Mouse (Mus musculus): ENCODE measurements at regions not wholly inside any gene's neighbourhood (a gene's known extent, or its start where the extent isn't known, plus 50 kb on each side); places are given as distances from the start of the nearest gene placed in this dataset.

DNA sequence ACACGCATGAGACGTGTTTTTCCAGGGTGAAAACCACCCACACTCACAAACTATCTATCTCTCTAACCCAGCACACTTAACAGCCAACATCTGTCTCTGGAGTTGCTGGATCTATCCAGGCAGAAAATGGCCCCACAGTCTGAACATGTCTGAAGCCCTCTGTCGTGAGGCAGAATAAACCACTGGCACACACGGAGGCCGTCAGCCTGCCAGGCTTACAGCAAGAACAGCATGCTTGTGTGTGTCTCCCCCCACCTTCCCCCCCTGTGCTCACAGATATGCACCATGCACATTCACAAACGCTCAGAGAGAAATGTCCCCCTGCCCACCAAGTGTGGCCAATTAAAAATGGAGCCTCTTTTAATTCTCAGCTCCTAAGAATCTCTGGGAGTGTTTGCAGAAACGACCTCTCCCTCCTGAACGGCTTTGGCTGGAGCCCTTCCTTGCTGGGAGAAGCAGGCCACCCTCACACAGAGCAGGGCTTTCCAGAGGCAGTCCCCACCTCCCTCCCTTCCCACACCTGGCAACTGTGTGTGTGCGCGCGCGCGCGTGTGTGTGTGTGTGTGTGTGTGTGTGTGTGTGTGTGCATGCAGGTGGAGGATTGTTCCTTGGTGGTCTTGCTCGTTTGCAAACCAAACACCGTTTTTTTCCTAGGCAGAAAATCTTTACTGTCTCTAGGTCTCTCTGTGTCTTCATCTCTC, 88.7 kb downstream of the Edn3 start:
- H3K36me3 ChIP-seq, result no peaks in the 10 kb centered on the region
- 62% methylated on average over 16 of the region's 16 CpGs for WGBS (ENCODE audit: insufficient replicate concordance)
- no peak overlapping the region for H3K27ac ChIP-seq
- no peak overlapping the region for H3K9ac ChIP-seq
- H3K4me1 ChIP-seq (replicated peaks), result no peaks in the 10 kb centered on the region
- H3K4me3 ChIP-seq (replicated peaks), result no peak overlapping the region
- ATAC-seq (ENCODE audit: low read depth) (no peak), DNase-seq (no peak)
- no peaks in the 10 kb centered on the region for H3K27me3 ChIP-seq
- H3K9me3 ChIP-seq (replicated peaks), result no peaks in the 10 kb centered on the region
- H3K4me2 ChIP-seq, result no peak overlapping the region

DNA sequence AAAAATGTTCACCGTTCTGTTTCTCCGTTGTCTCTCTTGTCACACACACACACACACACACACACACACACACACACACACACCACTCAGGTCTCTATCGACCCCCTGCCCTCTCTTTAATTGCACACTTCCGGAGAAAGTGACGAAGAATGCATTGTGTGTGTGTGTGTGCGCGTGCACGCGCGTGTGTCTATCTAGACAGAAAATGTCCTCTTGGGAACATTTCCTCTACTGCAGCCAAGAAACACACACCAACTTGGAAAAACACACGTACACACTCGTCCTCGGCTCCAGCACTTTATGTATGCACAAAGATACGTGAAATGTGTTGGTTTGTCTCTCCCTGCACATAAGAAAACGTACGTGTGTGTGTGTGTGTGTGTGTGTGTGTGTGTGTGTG, 90.4 kb downstream of the Edn3 start:
- ATAC-seq (ENCODE audit: low read depth), result no peak
- 70% methylated on average over 16 of the region's 16 CpGs for WGBS (ENCODE audit: insufficient replicate concordance)

DNA sequence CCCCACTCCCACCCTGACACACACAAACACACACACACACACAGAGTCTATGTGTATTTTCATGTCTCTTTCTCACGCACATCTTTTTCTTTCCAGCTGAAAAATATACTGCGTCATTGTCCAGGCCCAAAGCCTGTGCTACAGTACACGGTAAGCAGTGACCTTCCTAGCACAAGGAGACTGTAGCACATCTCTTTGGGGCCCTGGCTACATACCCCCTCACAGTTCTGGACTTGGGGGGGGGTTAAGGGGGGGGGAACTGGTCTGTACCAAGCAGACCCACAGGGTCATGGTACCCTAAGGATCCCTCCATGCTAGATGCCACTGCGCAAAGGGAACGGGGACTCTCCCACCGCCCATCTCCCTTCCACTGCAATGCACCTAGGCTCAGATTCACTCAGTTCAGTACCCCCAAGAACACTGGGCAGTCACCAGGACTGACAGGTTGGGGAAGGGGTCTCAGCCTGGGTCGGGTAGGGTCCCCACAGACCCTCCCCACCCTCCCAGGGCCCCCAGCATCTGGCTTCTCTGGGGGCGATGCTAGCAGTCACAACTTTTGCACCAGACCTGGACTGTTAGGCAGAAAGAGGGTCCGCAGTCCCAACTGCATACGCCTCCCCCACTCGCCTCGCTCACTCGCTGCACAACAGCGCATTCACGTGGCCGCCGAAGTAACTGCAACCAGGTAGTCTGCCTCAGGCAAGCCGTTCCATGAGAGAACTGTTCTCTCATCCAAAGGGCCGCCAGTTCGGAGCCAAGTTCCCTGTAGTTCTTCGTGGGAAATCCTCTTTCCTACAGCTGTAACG, 91.3 kb downstream of the Edn3 start:
- ATAC-seq (ENCODE audit: low read depth), result peak; percentile 15; the same call in 1 of the 2 replicates

More for the DNA sequence above, 90.4 kb downstream of the Edn3 start:
- Histone ChIP-seq H3K27ac (no peak overlapping the region), H3K4me1 (replicated peaks) (no peaks in the 10 kb centered on the region), H3K9ac (no peak overlapping the region), H3K4me3 (replicated peaks) (no peak overlapping the region), H3K27me3 (no peaks in the 10 kb centered on the region), H3K36me3 (no peaks in the 10 kb centered on the region), H3K9me3 (replicated peaks) (no peaks in the 10 kb centered on the region), H3K4me2 (no peak overlapping the region)
- DNase-seq, result no peak

DNA sequence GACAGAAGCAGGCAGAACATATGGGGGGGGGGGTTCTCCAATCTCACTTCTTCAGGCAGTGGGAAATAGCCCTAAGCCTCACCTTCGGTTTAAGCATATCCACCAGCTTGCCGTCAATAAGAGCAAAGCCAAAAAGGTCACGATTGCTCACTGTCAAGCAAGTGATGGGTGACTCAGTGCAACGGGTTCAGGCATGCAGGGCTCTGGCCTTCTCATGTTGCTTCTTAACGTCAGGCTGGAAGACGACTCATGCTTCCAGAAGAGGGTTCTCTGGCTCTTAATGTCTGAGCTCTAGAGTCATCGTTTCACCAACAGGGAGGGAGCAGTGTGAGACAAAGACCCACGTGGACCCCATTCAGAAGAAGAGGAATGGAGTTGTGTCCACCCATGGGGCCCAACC, 93.4 kb downstream of the Edn3 start:
- Histone ChIP-seq H3K36me3 (no peaks in the 10 kb centered on the region), H3K9me3 (replicated peaks) (no peaks in the 10 kb centered on the region), H3K4me3 (replicated peaks) (no peak overlapping the region), H3K27me3 (no peaks in the 10 kb centered on the region), H3K27ac (no peak overlapping the region), H3K4me2 (no peak overlapping the region), H3K9ac (no peak overlapping the region), H3K4me1 (replicated peaks) (no peaks in the 10 kb centered on the region)
- no peak for ATAC-seq (ENCODE audit: low read depth)
- no peak for DNase-seq
- 54% methylated on average over 8 of the region's 8 CpGs for WGBS (ENCODE audit: insufficient replicate concordance)

More for the DNA sequence above, 91.3 kb downstream of the Edn3 start:
- DNase-seq, result peak; percentile 19
- 17% methylated on average over 22 of the region's 22 CpGs for WGBS (ENCODE audit: insufficient replicate concordance)
- Histone ChIP-seq H3K27me3 (no peaks in the 10 kb centered on the region), H3K4me3 (replicated peaks) (no peak overlapping the region), H3K4me2 (no peak overlapping the region), H3K9me3 (replicated peaks) (no peaks in the 10 kb centered on the region), H3K4me1 (replicated peaks) (no peaks in the 10 kb centered on the region), H3K36me3 (no peaks in the 10 kb centered on the region), H3K9ac (no peak overlapping the region), H3K27ac (no peak overlapping the region)

DNA sequence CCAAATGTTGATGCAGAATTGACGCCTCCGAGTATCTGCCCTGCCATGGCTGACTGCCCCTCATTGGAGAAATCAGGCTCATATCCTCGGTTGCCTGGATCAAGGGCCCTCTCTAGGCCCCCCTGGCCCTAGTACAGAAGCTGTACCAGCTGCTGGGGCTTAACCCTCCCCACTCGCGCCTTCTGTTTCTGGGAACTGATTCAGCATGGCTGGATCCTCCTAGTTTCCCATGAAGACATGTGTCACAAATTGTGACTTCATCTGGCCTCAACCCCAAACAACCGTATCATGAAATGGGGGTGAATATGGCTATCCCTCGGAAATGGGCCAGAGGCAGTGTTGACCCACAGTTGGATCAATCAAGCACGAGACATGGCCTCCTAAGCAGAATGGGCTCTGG, 95.1 kb downstream of the Edn3 start:
- 71% methylated on average over 8 of the region's 8 CpGs for WGBS (ENCODE audit: insufficient replicate concordance)
- Histone ChIP-seq H3K9me3 (replicated peaks) (no peaks in the 10 kb centered on the region), H3K9ac (no peak overlapping the region), H3K4me3 (replicated peaks) (no peak overlapping the region), H3K27me3 (no peaks in the 10 kb centered on the region), H3K27ac (no peak overlapping the region), H3K36me3 (no peaks in the 10 kb centered on the region), H3K4me1 (replicated peaks) (no peaks in the 10 kb centered on the region), H3K4me2 (no peak overlapping the region)
- ATAC-seq (ENCODE audit: low read depth) (no peak), DNase-seq (no peak)

DNA sequence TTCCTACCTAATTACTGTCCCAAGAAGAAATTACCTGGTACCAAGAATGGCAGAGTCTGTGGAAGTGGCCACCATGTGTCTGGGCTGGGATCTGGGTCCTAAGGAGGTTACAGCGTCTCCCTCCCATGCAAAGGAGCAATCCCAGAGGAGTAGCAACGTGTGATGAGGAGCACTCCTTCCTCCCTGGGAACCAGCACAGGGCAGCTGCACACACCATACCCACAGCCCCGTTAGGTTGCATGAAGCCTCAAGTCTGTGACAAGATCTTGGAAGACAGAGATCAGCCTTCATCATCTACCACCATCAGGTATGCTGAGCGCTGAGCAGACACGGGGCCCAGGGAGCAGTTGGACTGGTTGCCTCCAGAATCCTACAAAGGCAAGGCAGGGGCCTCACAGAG, 95.7 kb downstream of the Edn3 start:
- H3K9ac ChIP-seq, result no peak overlapping the region
- 76% methylated on average over 5 of the region's 5 CpGs for WGBS (ENCODE audit: insufficient replicate concordance)
- H3K4me2 ChIP-seq, result no peak overlapping the region
- H3K36me3 ChIP-seq, result no peaks in the 10 kb centered on the region
- no peaks in the 10 kb centered on the region for H3K27me3 ChIP-seq
- no peaks in the 10 kb centered on the region for H3K4me1 ChIP-seq (replicated peaks)
- ATAC-seq (ENCODE audit: low read depth), result no peak
- no peak overlapping the region for H3K4me3 ChIP-seq (replicated peaks)
- DNase-seq, result no peak
- H3K9me3 ChIP-seq (replicated peaks), result no peaks in the 10 kb centered on the region
- no peak overlapping the region for H3K27ac ChIP-seq

DNA sequence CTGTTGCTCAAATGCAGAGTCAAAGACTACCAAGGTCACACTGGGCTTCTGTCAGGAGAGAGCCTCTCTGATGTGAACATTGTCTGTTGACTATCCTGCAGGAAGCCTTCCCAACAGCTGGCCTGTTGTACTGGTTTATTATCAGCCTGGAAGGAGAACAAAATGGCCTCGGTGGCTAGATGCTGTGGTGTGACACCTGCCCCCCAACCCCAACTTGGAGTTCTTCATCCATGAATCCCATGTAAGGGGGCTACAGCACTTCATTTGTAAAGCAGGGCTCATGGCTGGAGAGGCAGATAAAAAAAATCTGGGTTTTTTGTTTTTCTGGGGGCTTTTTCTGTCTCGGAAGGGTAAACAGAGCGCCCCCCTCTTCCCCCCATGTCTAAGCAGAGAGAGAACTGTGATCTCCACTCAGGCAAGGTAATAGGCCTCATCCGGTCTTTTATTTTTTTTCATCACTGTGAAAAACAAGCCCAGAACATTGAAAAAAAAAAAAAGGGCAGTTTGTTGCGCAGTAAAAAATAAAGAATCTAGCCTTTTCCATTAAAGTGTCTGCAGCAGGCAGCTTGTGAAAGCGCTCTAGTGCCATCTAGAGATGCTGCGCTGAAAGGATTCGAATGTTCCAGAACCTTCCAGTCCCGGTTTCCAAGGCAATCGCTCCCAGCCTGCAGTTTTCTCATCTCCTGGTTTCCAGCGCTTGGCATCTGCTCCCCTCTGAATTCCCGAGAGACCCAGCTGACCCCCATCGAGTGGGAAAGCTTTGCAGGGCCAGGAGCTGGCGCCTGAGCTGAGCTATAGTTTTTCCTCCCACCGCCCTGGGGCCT, 97.8 kb downstream of the Edn3 start:
- H3K4me3 ChIP-seq (replicated peaks), result no peak overlapping the region

DNA sequence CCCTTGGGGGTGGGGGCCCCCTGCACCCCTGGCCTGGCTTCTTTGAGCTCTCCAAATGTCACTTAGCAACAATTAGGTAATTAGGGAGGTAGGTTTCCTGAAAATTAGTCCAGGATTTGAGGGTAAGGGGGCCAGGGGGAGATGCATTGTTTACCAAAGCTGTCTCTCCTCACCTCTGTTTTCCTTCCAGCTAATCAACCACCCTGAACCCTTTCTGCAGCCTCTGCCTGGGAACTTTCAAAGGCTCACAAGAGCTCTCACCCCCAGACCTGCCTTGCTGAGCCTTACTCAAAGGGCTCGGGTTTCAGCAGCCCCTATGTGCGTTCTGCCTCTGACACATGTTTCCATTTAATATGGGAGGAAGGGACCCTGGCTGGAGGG, 98.4 kb downstream of the Edn3 start:
- Histone ChIP-seq H3K9me3 (replicated peaks) (no peaks in the 10 kb centered on the region), H3K4me1 (replicated peaks) (no peaks in the 10 kb centered on the region), H3K9ac (no peak overlapping the region), H3K27me3 (no peaks in the 10 kb centered on the region), H3K36me3 (no peaks in the 10 kb centered on the region), H3K4me2 (no peak overlapping the region), H3K27ac (no peak overlapping the region), H3K4me3 (replicated peaks) (no peak overlapping the region)
- no peak for DNase-seq
- 27% methylated on average over 2 of the region's 2 CpGs for WGBS (ENCODE audit: insufficient replicate concordance)
- no peak for ATAC-seq (ENCODE audit: low read depth)

More for the DNA sequence above, 97.8 kb downstream of the Edn3 start:
- Histone ChIP-seq H3K4me1 (replicated peaks) (no peaks in the 10 kb centered on the region), H3K36me3 (no peaks in the 10 kb centered on the region), H3K4me2 (no peak overlapping the region), H3K9ac (no peak overlapping the region), H3K9me3 (replicated peaks) (no peaks in the 10 kb centered on the region), H3K27me3 (no peaks in the 10 kb centered on the region), H3K27ac (no peak overlapping the region)
- 37% methylated on average over 15 of the region's 15 CpGs for WGBS (ENCODE audit: insufficient replicate concordance)
- DNase-seq (no peak), ATAC-seq (ENCODE audit: low read depth) (no peak)

DNA sequence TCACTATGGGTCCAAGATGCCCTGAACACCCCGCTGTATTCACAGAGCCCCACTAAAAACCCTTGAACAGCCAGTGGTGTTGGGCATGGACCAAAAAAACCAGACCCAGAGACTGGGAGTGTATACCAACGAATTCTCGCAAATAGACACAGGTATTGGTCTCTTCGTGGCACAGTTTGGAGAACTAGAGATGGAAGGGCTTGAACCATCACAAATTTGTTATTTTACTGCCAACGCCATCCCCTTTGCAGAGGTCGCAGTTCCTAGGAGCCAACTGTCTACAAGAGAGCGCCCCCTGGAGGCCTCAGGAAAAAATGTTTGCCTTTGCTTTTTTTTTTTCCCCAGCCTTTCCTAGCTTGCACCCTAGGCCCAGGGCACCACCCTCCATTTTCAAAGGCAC, 99.1 kb downstream of the Edn3 start:
- Histone ChIP-seq H3K36me3 (no peaks in the 10 kb centered on the region), H3K9me3 (replicated peaks) (no peaks in the 10 kb centered on the region), H3K4me1 (replicated peaks) (no peaks in the 10 kb centered on the region), H3K27ac (no peak overlapping the region), H3K4me2 (no peak overlapping the region), H3K4me3 (replicated peaks) (no peak overlapping the region), H3K27me3 (no peaks in the 10 kb centered on the region), H3K9ac (no peak overlapping the region)
- DNase-seq, result no peak
- ATAC-seq (ENCODE audit: low read depth), result no peak
- WGBS (ENCODE audit: insufficient replicate concordance), result 25% methylated on average over 7 of the region's 7 CpGs

DNA sequence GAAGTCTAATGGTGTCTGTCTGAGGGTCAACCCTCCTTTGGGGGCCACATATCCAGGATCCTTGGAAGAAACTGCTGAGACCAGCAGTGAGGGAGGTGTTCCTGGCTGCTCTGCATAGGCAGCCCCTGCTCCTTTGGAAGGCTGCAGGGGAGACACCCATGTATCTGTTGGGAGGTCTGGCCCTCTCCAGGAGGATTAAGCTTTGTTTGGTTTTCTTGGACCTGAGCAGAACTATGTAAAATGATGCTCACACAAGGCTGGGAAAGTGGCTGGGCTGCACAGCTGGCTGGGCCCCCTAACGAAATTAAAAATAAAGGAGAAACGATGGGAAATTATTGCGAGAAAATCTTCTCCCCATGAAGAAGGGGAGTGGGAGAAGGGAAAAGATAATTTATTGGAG, 104.2 kb downstream of the Edn3 start:
- Histone ChIP-seq H3K27ac (no peak overlapping the region), H3K4me2 (no peak overlapping the region), H3K4me1 (replicated peaks) (no peaks in the 10 kb centered on the region), H3K4me3 (replicated peaks) (no peak overlapping the region), H3K27me3 (no peaks in the 10 kb centered on the region), H3K36me3 (no peaks in the 10 kb centered on the region), H3K9ac (no peak overlapping the region), H3K9me3 (replicated peaks) (no peaks in the 10 kb centered on the region)
- DNase-seq, result no peak
- 67% methylated on average over 3 of the region's 3 CpGs for WGBS (ENCODE audit: insufficient replicate concordance)
- ATAC-seq (ENCODE audit: low read depth), result no peak

DNA sequence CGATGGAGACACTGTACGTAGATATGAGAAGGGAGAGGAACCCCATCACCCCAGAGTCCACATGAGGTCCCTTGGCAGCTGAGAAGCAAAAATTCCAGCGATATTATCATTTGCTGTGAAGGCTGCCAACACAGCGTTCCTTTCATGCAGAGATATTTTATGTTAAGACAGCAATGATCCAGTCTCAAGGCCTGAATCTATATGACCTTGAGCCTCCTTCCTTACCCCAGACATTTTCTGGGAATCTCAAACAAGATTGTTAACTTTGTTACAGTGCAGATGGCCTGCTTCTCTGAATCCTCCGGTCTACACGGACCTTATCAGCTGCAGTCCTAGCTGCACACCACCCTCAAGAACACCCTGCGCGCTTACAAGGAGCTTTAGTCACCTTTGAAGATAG, 106.1 kb downstream of the Edn3 start:
- WGBS (ENCODE audit: insufficient replicate concordance), result 60% methylated on average over 8 of the region's 8 CpGs
- no peaks in the 10 kb centered on the region for H3K4me1 ChIP-seq (replicated peaks)
- H3K36me3 ChIP-seq, result no peaks in the 10 kb centered on the region
- H3K4me2 ChIP-seq, result no peak overlapping the region
- no peak for ATAC-seq (ENCODE audit: low read depth)
- no peak overlapping the region for H3K4me3 ChIP-seq (replicated peaks)
- no peaks in the 10 kb centered on the region for H3K27me3 ChIP-seq
- no peak overlapping the region for H3K27ac ChIP-seq
- no peak overlapping the region for H3K9ac ChIP-seq
- no peaks in the 10 kb centered on the region for H3K9me3 ChIP-seq (replicated peaks)
- no peak for DNase-seq
